Mouse (Mus musculus): ENCODE results near the gene Chmp6. TPM values are rescaled to one million over a fixed set of nuclear protein-coding genes. Genes with fewer than 3 reads are reported as not detected.

Gene Chmp6
- total RNA-seq, 2 experiments from 2014 or later: 37.2 to 43.6 TPM

- Histone ChIP-seq H3K27ac (no peak overlapping the region), H3K4me3 (no peak overlapping the region)
- TF ChIP-seq CTCF (IDR thresholded peaks at IDR 0.05): no peak
- no peak for DNase-seq (ENCODE audit: extremely low spot score in 1 of 2, low spot score in 2 of 2)
- intact Hi-C loops (cut with DNase I): no loop called here
These were observed 53.1 kb downstream of the Chmp6 start for GRCm38 (mm10) chr11:119966294-119966693.

- no peak for TF ChIP-seq CTCF (IDR thresholded peaks at IDR 0.05)
- intact Hi-C loops (cut with DNase I): no loop called here
These were observed 54.2 kb downstream of the Chmp6 start for GRCm38 (mm10) chr11:119967401-119967800.

GRCm38 (mm10) chr11:119967892-119968291 is 54.7 kb downstream of the Chmp6 start:
- H3K27ac ChIP-seq: no peak overlapping the region
- TF ChIP-seq CTCF (IDR thresholded peaks at IDR 0.05): no peak
- H3K4me3 ChIP-seq: no peak overlapping the region
- DNase-seq (ENCODE audit: extremely low spot score in 1 of 2, low spot score in 2 of 2): no peak
- intact Hi-C loops (cut with DNase I): no loop called here

More at GRCm38 (mm10) chr11:119967401-119967800, 54.2 kb downstream of the Chmp6 start:
- Histone ChIP-seq H3K4me3 (no peak overlapping the region), H3K27ac (no peak overlapping the region)
- no peak for DNase-seq (ENCODE audit: extremely low spot score in 1 of 2, low spot score in 2 of 2)

Other genes starting within 250 kb of the Chmp6 start
- 100 to 1,000 TPM; 249 to 287 TPM for gene Baiap2, start 29.3 kb downstream of the Chmp6 start, total RNA-seq (2021)
- 100 to 1,000 TPM; 193 to 203 TPM for gene Aatk, start 133.7 kb downstream of the Chmp6 start, total RNA-seq (2021)
- gene Cep131, start 173.4 kb downstream of the Chmp6 start, total RNA-seq (2021): 10 to 100 TPM; 33.8 to 37.1 TPM
- 10 to 100 TPM; 15.9 to 16.9 TPM for gene Tepsin, start 185.3 kb downstream of the Chmp6 start, total RNA-seq (2021)
- gene Ndufaf8, start 185.5 kb downstream of the Chmp6 start, total RNA-seq (2021): 10 to 100 TPM; 33.7 to 38.6 TPM
- 10 to 100 TPM; 81.0 to 82.4 TPM for gene Slc38a10, start 237.9 kb downstream of the Chmp6 start, total RNA-seq (2021)